Mouse (Mus musculus): ENCODE results near the gene Gprc5b. TPM values are rescaled to one million over a fixed set of nuclear protein-coding genes. Genes with fewer than 3 reads are reported as not detected.

Gene Gprc5b
- polyA plus RNA-seq, 1 experiment from 2014 or later: 7.5 TPM

DNA sequence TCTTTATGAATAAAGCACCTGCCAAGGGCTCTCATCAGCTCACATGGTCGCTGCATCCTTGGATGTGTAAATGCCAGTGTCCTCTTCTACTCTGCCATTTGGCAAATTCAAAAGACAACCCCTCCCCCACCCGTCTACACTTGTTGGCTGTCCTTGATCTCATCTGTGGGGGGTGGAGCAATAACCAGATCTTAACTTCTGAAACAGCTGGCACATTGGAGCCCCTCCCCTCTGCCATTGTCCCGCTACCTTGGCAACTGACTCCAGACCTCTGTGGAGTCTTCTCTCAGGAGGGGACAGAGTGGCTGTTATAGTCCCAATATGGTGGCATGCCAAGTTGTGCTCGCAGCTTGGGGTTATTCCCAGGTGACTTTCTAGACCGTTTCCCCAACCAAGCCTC lies 22.7 kb downstream of the Gprc5b start:
- no peak for ATAC-seq (ENCODE audit: insufficient number of reproducible peaks, insufficient read depth, low FRiP score, low TSS enrichment, low read depth)
- H3K27me3 ChIP-seq: no peaks in the 10 kb centered on the region
- H3K9ac ChIP-seq (replicated peaks): no peak overlapping the region
- H3K4me3 ChIP-seq (replicated peaks): no peak overlapping the region
- H3K27ac ChIP-seq: no peak overlapping the region
- no peak overlapping the region for H3K4me2 ChIP-seq
- peaks cover 52% of the 10 kb centered on the region for H3K36me3 ChIP-seq
- no peaks in the 10 kb centered on the region for H3K9me3 ChIP-seq
- H3K4me1 ChIP-seq (replicated peaks): 0 out of 2 replicates have a peak, but pooled peaks cover 2% of the 10 kb centered on the region
- 77% methylated on average over 5 of the region's 5 CpGs for WGBS

DNA sequence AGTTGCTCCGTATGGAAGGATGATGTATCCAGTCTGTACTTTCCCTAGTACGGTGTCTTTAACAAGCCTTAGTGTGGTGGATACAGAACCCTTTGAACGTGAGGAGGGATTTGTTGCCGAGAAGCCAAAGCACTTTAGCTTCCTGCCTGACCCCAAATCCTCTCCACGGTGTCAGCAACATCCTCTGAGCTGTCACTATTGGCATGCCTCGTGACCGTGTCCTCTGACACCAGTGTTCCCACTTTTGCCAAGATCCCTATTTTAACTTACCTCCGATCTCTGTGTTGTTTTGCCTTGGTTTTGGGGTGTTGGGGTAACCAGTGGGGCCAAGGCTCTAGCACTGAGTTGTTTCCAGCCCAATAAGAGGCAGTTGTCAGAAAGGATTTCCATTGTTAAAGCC lies 23.5 kb downstream of the Gprc5b start:
- H3K4me1 ChIP-seq (replicated peaks): no peaks in the 10 kb centered on the region
- ATAC-seq (ENCODE audit: insufficient number of reproducible peaks, insufficient read depth, low FRiP score, low TSS enrichment, low read depth): no peak
- H3K4me2 ChIP-seq: no peak overlapping the region
- WGBS: 86% methylated on average over 8 of the region's 8 CpGs
- H3K4me3 ChIP-seq (replicated peaks): no peak overlapping the region
- no peak overlapping the region for H3K27ac ChIP-seq
- H3K9me3 ChIP-seq: no peaks in the 10 kb centered on the region
- peaks cover 52% of the 10 kb centered on the region for H3K36me3 ChIP-seq
- no peak overlapping the region for H3K9ac ChIP-seq (replicated peaks)
- H3K27me3 ChIP-seq: no peaks in the 10 kb centered on the region

DNA sequence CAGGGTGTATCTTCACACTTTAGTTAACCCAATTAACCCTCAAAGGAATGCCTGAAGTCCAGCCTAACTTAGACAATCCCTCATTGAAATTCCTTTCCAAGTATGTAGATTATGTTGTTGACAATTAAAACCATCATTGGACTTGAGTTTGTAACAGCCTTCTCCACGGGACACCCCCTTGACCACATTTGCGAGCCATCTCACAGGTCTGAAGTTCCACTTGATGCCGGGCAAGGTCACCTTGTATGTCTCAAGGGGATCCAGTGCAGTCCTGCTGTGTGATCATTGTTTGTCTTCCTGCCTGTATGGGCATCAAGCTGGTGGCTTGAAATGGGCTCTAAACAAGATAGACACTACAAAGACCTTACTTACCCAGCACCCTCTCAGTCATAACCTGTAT lies 26.1 kb downstream of the Gprc5b start:
- peaks cover 29% of the 10 kb centered on the region for H3K36me3 ChIP-seq
- 83% methylated on average over 3 of the region's 3 CpGs for WGBS
- no peak overlapping the region for H3K27ac ChIP-seq

DNA sequence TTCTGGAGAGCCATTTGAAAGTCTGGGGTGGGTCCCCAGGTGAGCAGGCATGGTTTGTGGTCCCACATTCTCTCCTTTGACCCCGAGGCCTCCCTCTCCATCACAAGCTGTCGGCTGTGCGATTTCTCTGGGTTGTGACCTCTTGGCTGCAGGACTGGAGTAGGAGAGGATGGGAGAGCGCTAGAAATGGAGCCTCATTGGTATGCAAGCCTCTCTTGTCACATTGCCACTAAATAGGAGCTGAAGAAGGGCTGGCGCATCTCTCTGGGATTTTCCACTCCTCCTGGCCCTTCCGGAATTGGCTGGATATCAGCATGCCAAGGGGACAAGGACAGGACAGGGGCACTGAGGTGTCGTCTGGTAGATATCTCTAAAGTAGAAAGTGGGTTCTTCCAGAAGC lies 29.8 kb downstream of the Gprc5b start:
- no peak overlapping the region for H3K4me2 ChIP-seq

More for the DNA sequence above, 26.1 kb downstream of the Gprc5b start:
- no peak overlapping the region for H3K4me2 ChIP-seq
- no peak for ATAC-seq (ENCODE audit: insufficient number of reproducible peaks, insufficient read depth, low FRiP score, low TSS enrichment, low read depth)
- no peak overlapping the region for H3K4me3 ChIP-seq (replicated peaks)
- no peaks in the 10 kb centered on the region for H3K27me3 ChIP-seq
- H3K9ac ChIP-seq (replicated peaks): no peak overlapping the region
- H3K9me3 ChIP-seq: no peaks in the 10 kb centered on the region
- H3K4me1 ChIP-seq (replicated peaks): no peaks in the 10 kb centered on the region

DNA sequence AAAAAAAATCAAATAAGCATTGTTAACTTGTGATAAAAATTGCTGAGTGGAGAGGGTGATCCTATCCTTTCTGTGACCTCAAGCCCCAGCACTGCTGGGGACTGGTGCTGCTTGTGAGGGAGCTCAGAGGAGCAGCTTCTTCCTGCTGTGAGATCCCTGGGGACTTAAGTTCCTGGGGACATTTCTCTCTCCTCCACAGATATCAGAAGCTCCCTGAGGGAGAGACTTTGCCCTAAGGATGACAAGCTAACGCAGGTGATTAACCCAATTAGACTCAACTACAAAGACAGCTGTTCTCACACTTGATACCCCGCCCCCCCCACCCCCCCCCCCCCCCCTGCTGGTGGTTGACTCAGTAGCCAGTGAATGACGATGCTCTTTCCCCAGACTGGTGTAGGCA lies 30.2 kb downstream of the Gprc5b start:
- H3K4me1 ChIP-seq (replicated peaks): no peaks in the 10 kb centered on the region
- H3K36me3 ChIP-seq: no peaks in the 10 kb centered on the region
- ATAC-seq (ENCODE audit: insufficient number of reproducible peaks, insufficient read depth, low FRiP score, low TSS enrichment, low read depth): no peak
- H3K4me2 ChIP-seq: no peak overlapping the region
- H3K27me3 ChIP-seq: no peaks in the 10 kb centered on the region
- 0% methylated on average over 3 of the region's 3 CpGs for WGBS
- H3K4me3 ChIP-seq (replicated peaks): no peak overlapping the region
- no peak overlapping the region for H3K27ac ChIP-seq
- no peak overlapping the region for H3K9ac ChIP-seq (replicated peaks)
- no peaks in the 10 kb centered on the region for H3K9me3 ChIP-seq

More for the DNA sequence above, 29.8 kb downstream of the Gprc5b start:
- Histone ChIP-seq H3K36me3 (no peaks in the 10 kb centered on the region), H3K4me1 (replicated peaks) (no peaks in the 10 kb centered on the region), H3K27ac (no peak overlapping the region), H3K9ac (replicated peaks) (no peak overlapping the region), H3K27me3 (no peaks in the 10 kb centered on the region), H3K9me3 (no peaks in the 10 kb centered on the region), H3K4me3 (replicated peaks) (no peak overlapping the region)
- WGBS: 24% methylated on average over 7 of the region's 7 CpGs
- no peak for ATAC-seq (ENCODE audit: insufficient number of reproducible peaks, insufficient read depth, low FRiP score, low TSS enrichment, low read depth)

DNA sequence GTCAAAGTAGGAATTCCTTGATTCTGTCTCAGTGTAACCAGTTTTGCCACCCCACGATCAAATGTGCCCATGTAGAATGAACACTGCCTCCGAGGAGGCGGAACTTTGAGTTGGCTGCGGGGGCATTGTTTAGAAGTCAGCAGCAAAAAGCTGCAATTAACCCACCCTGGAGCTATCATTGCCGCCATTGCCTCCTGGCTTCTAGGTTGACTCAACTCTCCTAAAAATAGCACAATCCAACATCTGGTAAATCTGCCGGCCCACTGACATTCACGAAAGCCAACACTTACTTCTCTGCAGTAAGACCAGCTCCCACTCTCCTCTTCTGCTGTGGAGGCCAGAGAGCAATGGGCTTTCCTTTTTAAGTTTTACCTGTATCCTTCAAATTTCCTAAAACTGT lies 35.8 kb downstream of the Gprc5b start:
- ATAC-seq (ENCODE audit: insufficient number of reproducible peaks, insufficient read depth, low FRiP score, low TSS enrichment, low read depth): no peak
- Histone ChIP-seq H3K4me1 (replicated peaks) (no peaks in the 10 kb centered on the region), H3K9me3 (no peaks in the 10 kb centered on the region), H3K36me3 (no peaks in the 10 kb centered on the region), H3K9ac (replicated peaks) (no peak overlapping the region), H3K27ac (no peak overlapping the region), H3K27me3 (no peaks in the 10 kb centered on the region), H3K4me2 (no peak overlapping the region), H3K4me3 (replicated peaks) (no peak overlapping the region)
- WGBS: 53% methylated on average over 7 of the region's 7 CpGs

DNA sequence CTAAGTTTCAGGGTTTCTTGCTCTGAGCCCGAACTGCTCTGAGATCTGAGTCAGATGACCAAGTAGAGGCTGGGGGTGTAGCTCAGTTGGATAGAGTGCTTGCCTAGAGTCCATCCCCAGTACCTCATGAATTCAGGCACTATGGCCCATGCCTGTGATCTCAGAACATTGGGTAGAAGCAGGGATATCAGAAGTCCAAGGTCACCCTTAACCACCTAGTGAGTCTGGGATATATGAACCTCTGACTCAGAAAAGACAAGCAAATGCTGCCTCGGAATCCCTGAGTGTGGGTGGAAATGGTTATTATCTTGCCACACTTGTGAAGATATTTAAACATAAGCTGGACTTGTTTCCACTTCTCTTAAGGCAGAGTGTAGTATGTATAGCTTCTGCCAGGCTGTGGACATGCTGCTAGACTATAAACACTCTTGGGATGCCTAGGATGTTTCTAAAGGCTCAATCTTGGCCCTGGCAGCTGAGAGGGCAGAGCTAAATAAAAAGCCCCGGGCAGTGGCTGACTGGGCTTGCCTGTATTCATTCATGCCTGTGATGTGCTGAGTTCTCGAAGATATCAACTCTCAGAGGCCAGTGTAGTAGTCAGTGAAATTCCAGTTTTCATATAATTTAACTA lies 38.3 kb downstream of the Gprc5b start:
- no peak overlapping the region for H3K9ac ChIP-seq (replicated peaks)
- WGBS: 75% methylated on average over 4 of the region's 4 CpGs
- no peak for ATAC-seq (ENCODE audit: insufficient number of reproducible peaks, insufficient read depth, low FRiP score, low TSS enrichment, low read depth)
- no peaks in the 10 kb centered on the region for H3K9me3 ChIP-seq
- no peak overlapping the region for H3K4me2 ChIP-seq
- H3K36me3 ChIP-seq: no peaks in the 10 kb centered on the region
- H3K4me3 ChIP-seq (replicated peaks): no peak overlapping the region
- no peaks in the 10 kb centered on the region for H3K27me3 ChIP-seq
- H3K4me1 ChIP-seq (replicated peaks): no peaks in the 10 kb centered on the region
- no peak overlapping the region for H3K27ac ChIP-seq

DNA sequence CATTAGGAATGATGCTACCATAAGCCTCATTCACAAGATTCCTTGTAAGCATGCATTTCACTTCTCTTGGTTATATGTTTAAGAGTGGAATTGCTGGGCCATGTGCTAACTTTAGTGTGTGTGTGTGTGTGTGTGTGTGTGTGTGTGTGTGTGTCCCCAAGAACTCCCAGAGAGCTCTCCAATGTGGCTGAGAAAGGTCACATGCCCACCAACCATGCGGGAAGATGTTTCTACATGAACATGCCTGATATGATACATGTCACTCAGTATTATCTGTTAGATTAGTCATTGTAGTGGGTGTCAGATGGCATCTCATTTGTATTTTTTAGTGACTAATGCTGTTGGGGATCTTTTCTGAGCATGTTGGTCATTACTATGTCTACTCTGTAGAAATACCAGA lies 40.0 kb downstream of the Gprc5b start:
- no peak overlapping the region for H3K4me3 ChIP-seq (replicated peaks)
- no peak for ATAC-seq (ENCODE audit: insufficient number of reproducible peaks, insufficient read depth, low FRiP score, low TSS enrichment, low read depth)
- no peaks in the 10 kb centered on the region for H3K9me3 ChIP-seq
- no peak overlapping the region for H3K9ac ChIP-seq (replicated peaks)
- whole genome bisulfite sequencing: 100% methylated on average over 1 of the region's 1 CpGs
- H3K4me1 ChIP-seq (replicated peaks): no peaks in the 10 kb centered on the region
- H3K36me3 ChIP-seq: no peaks in the 10 kb centered on the region
- H3K27ac ChIP-seq: no peak overlapping the region
- H3K4me2 ChIP-seq: no peak overlapping the region
- no peaks in the 10 kb centered on the region for H3K27me3 ChIP-seq

DNA sequence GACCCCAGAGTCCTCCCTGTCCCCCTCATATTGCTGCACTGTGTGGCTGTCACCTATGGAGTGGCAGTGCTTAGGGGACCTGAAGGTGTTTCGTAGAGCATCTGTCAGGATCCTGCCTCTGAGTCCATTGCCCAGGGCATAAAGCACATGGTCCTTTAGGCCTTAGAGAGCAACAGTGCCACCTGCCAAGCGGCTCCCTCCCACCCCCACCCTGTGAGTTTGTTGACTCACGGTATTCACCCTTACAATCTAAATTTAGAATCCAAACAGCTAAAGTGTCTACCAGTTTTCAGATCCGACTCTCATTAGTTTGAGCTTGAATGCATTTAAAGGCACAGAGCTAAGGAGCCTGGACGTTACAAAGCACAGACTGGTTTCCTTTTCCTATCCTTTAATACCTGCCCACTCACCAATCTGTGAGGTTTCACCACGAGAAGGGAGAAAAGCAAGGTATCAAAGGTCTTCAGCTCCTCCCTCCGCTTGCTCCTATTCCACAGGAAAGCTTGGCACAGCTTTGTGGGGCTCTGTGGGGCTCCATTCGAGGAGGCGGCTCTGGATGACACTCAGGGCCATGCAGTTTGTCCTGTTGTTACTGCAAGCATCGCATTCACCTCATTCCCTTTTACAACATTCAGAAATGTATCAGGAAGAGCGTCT lies 41.3 kb downstream of the Gprc5b start:
- Histone ChIP-seq H3K4me3 (replicated peaks) (no peak overlapping the region), H3K4me2 (no peak overlapping the region), H3K36me3 (no peaks in the 10 kb centered on the region), H3K27ac (no peak overlapping the region), H3K27me3 (no peaks in the 10 kb centered on the region), H3K9ac (replicated peaks) (no peak overlapping the region), H3K9me3 (no peaks in the 10 kb centered on the region), H3K4me1 (replicated peaks) (no peaks in the 10 kb centered on the region)
- no peak for ATAC-seq (ENCODE audit: insufficient number of reproducible peaks, insufficient read depth, low FRiP score, low TSS enrichment, low read depth)
- WGBS: 71% methylated on average over 11 of the region's 11 CpGs

DNA sequence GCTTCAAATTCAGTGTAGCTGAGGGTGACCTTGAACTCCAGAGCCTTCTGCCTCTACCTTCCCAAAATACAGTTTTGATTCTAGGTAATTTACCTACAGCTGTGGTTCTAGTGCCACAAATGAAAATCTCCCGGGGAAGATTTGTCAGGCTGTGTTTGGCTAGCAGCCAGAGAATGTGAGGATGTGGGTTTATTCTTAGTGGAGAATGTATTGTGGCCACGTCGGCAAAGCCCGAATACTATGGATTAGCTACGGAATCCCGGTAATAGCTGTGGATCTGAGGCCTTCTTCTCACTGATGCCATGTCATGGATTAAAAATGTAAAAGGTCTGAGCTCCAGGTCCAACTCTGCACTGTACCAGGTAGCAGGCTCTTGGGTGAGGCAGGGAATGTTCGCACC lies 45.3 kb downstream of the Gprc5b start:
- Histone ChIP-seq H3K4me2 (no peak overlapping the region), H3K4me1 (replicated peaks) (no peaks in the 10 kb centered on the region), H3K27ac (no peak overlapping the region), H3K9me3 (no peaks in the 10 kb centered on the region), H3K4me3 (replicated peaks) (no peak overlapping the region), H3K36me3 (no peaks in the 10 kb centered on the region), H3K9ac (replicated peaks) (no peak overlapping the region), H3K27me3 (no peaks in the 10 kb centered on the region)
- WGBS: 77% methylated on average over 7 of the region's 7 CpGs
- no peak for ATAC-seq (ENCODE audit: insufficient number of reproducible peaks, insufficient read depth, low FRiP score, low TSS enrichment, low read depth)

DNA sequence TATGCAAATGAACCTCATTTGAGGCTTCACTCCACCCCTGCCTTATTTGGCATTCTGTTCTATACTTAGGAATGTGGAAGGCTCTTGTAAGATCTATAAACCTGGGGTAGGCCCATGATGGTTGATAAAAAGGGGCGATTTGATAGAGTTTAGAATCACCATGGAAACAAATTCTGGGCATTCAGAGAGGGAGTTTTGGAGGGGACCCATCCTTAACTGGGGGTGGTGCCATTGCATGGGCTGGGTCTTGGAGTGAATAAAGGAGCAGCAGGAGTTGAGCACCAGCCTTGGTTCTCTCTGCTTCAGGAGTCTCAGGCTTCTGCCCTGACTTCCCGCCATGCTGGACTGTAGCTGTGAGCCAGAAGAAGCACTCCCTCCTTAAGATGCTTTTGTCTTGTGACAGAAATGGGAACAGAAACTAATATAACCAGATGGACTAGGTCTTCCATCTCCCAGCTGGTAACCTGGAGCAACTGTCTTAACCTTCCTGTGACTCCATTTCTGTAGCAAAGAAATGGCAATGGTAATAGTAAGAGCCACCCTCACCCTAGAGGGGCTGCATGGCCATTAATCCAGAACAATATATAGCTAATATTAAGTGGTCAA lies 46.2 kb downstream of the Gprc5b start:
- H3K9ac ChIP-seq (replicated peaks): no peak overlapping the region
- H3K27me3 ChIP-seq: no peaks in the 10 kb centered on the region
- no peak overlapping the region for H3K27ac ChIP-seq
- no peak for ATAC-seq (ENCODE audit: insufficient number of reproducible peaks, insufficient read depth, low FRiP score, low TSS enrichment, low read depth)
- H3K36me3 ChIP-seq: no peaks in the 10 kb centered on the region
- whole genome bisulfite sequencing: 75% methylated on average over 2 of the region's 2 CpGs
- no peaks in the 10 kb centered on the region for H3K4me1 ChIP-seq (replicated peaks)
- no peak overlapping the region for H3K4me3 ChIP-seq (replicated peaks)
- no peak overlapping the region for H3K4me2 ChIP-seq
- H3K9me3 ChIP-seq: no peaks in the 10 kb centered on the region
